In the genomic region with DNA sequence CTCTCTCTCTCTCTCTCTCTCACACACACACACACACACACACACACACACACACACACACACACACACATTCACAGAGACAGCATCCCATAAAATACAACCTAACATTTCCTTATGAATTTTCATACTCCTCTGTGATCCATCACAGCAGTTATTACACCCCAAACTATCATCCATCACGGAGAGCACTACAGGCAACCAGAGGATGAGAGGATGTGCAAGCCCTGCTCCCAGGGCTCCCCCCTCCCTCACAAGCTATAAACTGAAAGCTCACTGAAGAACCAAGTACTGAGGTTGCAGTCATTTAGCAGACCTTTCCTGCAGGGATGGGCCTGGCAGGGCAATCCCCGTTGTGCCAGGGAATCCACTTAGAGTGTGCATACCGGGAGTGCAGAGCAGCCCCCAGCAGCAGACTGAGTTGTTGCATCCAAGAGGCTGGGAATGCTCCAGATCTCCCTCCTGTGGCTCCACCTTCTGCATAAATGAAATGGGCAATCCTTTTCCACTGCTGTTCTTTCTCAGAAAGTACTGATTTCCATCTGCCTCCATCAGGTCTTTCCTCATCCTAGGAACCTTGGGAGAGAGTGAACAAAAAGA, we compare ENCODE assay signal across 15 mouse cellular contexts.
DNase-seq lines count a peak whose midpoint lies in the region; ATAC-seq lines count a peak whose summit lies in the region.
"Had no signal": no experiment of that assay in that cellular context is flagged by ENCODE, and none has a peak within 500 bp of the region (broad histone marks: within the 10 kb centered on the region; RNA-seq: fewer than 3 reads in every experiment).

No protein-coding gene starts in this region.

- peak; percentile 60 to 76 for DNase-seq in cerebellum, postnatal 14 days
- no peak for DNase-seq in cerebellum, adult 8-10 months
- DNase-seq in midbrain, embryonic 11.5 days (ENCODE audit: low spot score, missing footprints) = peak; percentile 71
- DNase-seq in urinary bladder, postnatal 4 days (ENCODE audit: low spot score in 2 of 2) = no peak
- DNase-seq: adrenal gland, postnatal 10 days; cerebellum, adult 11-12 months; gastrocnemius, postnatal 36 days; heart, adult 18-20 months; heart, postnatal 14 days had no signal

- WGBS in hindbrain, embryonic 13.5 days = 49% methylated on average over 3 of the region's 3 CpGs
- WGBS in hindbrain, embryonic 12.5 days = 57% methylated on average over 3 of the region's 3 CpGs
- WGBS in midbrain, embryonic 11.5 days = 64% methylated on average over 3 of the region's 3 CpGs
- 29% methylated on average over 3 of the region's 3 CpGs for WGBS in midbrain, embryonic 16.5 days

- H3K4me2 ChIP-seq in hindbrain, embryonic 13.5 days = no peak overlapping the region
- H3K4me2 ChIP-seq in hindbrain, embryonic 12.5 days (replicated peaks) = no peak overlapping the region
- no peak overlapping the region for H3K4me2 ChIP-seq in midbrain, embryonic 11.5 days
- no peak overlapping the region for H3K4me2 ChIP-seq in midbrain, embryonic 16.5 days (ENCODE audit: low read length)
- H3K4me2 ChIP-seq: forebrain, embryonic 13.5 days had no signal

- H3K9me3 ChIP-seq in hindbrain, embryonic 13.5 days = no peaks in the 10 kb centered on the region
- no peaks in the 10 kb centered on the region for H3K9me3 ChIP-seq in hindbrain, embryonic 12.5 days (replicated peaks)
- H3K9me3 ChIP-seq in midbrain, embryonic 11.5 days (ENCODE audit: control insufficient read depth, low read length) = no peaks in the 10 kb centered on the region
- H3K9me3 ChIP-seq in midbrain, embryonic 16.5 days (replicated peaks; ENCODE audit: control insufficient read depth, low read length, poor library complexity, severe bottlenecking) = no peaks in the 10 kb centered on the region
- H3K9me3 ChIP-seq: forebrain, embryonic 13.5 days; heart, embryonic 10.5 days had no signal

- H3K36me3 ChIP-seq in hindbrain, embryonic 13.5 days = no peaks in the 10 kb centered on the region
- no peaks in the 10 kb centered on the region for H3K36me3 ChIP-seq in hindbrain, embryonic 12.5 days
- H3K36me3 ChIP-seq in midbrain, embryonic 11.5 days (ENCODE audit: control insufficient read depth, insufficient read depth, low read length) = no peaks in the 10 kb centered on the region
- H3K36me3 ChIP-seq in midbrain, embryonic 16.5 days (ENCODE audit: control insufficient read depth, insufficient read depth, low read length) = no peaks in the 10 kb centered on the region
- H3K36me3 ChIP-seq: heart, embryonic 10.5 days had no signal

- H3K4me1 ChIP-seq in hindbrain, embryonic 13.5 days (replicated peaks) = peaks cover 25% of the 10 kb centered on the region
- H3K4me1 ChIP-seq in hindbrain, embryonic 12.5 days = peaks cover 11% of the 10 kb centered on the region
- peaks cover 10% of the 10 kb centered on the region for H3K4me1 ChIP-seq in midbrain, embryonic 11.5 days (ENCODE audit: control insufficient read depth, insufficient read depth, low read length)
- peaks cover 17% of the 10 kb centered on the region for H3K4me1 ChIP-seq in midbrain, embryonic 16.5 days (ENCODE audit: control insufficient read depth, insufficient read depth, low read length)

- H3K4me3 ChIP-seq in hindbrain, embryonic 13.5 days = no peak overlapping the region
- H3K4me3 ChIP-seq in hindbrain, embryonic 12.5 days = no peak overlapping the region
- no peak overlapping the region for H3K4me3 ChIP-seq in midbrain, embryonic 11.5 days (ENCODE audit: low read depth, low read length)
- H3K4me3 ChIP-seq in midbrain, embryonic 16.5 days (ENCODE audit: low read depth, low read length) = no peak overlapping the region
- H3K4me3 ChIP-seq: forebrain, embryonic 13.5 days; heart, embryonic 10.5 days had no signal

- peaks cover 11% of the 10 kb centered on the region; the same call in 1 of the 2 replicates for H3K27me3 ChIP-seq in hindbrain, embryonic 13.5 days
- H3K27me3 ChIP-seq in hindbrain, embryonic 12.5 days = peaks cover 4% of the 10 kb centered on the region; the same call in 1 of the 2 replicates
- H3K27me3 ChIP-seq in midbrain, embryonic 11.5 days (ENCODE audit: control insufficient read depth, insufficient read depth, low read length) = no peaks in the 10 kb centered on the region
- H3K27me3 ChIP-seq in midbrain, embryonic 16.5 days (ENCODE audit: control insufficient read depth, insufficient read depth, low read depth, low read length) = no peaks in the 10 kb centered on the region

- H3K9ac ChIP-seq in hindbrain, embryonic 13.5 days = no peak overlapping the region
- no peak overlapping the region for H3K9ac ChIP-seq in hindbrain, embryonic 12.5 days
- no peak overlapping the region for H3K9ac ChIP-seq in midbrain, embryonic 11.5 days (ENCODE audit: low read length)
- no peak overlapping the region for H3K9ac ChIP-seq in midbrain, embryonic 16.5 days (ENCODE audit: low read depth, low read length)
- H3K9ac ChIP-seq: forebrain, embryonic 13.5 days had no signal

- H3K27ac ChIP-seq in hindbrain, embryonic 13.5 days = peak overlapping the region; percentile 27; the same call in 1 of the 2 replicates
- no peak overlapping the region for H3K27ac ChIP-seq in hindbrain, embryonic 12.5 days
- H3K27ac ChIP-seq in midbrain, embryonic 11.5 days (ENCODE audit: low read depth, low read length) = no peak overlapping the region
- H3K27ac ChIP-seq in midbrain, embryonic 16.5 days (ENCODE audit: low read length) = no peak overlapping the region
- H3K27ac ChIP-seq: forebrain, embryonic 13.5 days; heart, embryonic 10.5 days had no signal

- ATAC-seq in hindbrain, embryonic 13.5 days (ENCODE audit: low FRiP score) = peak; percentile 40; the same call in 1 of the 2 replicates
- no peak for ATAC-seq in hindbrain, embryonic 12.5 days (ENCODE audit: low FRiP score)
- ATAC-seq in midbrain, embryonic 11.5 days (ENCODE audit: low FRiP score) = no peak
- no peak for ATAC-seq in midbrain, embryonic 16.5 days
- ATAC-seq: forebrain, embryonic 13.5 days; intestine, embryonic 16.5 days had no signal

Comparison
In these comparisons a context has a peak if more than half of its experiments do, and no peak if none do; other contexts are left out.
1. DNase-seq: peak in cerebellum, postnatal 14 days (2 of 2) and midbrain, embryonic 11.5 days (single experiment); none in cerebellum, adult 8-10 months (single experiment) and urinary bladder, postnatal 4 days (0 of 2).